Mouse (Mus musculus) induced T-regulatory cell, adult 2 months (primary cell): ENCODE results near the gene Epb41l1.
A peak's percentile ranks its signal among the peaks of the same experiment; 100 is the strongest.
"Not testable (repeated sequence)": the region's sequence is repeated elsewhere in the genome, so short reads cannot be mapped to it uniquely, and the experiment has no call there.

Source experiments
- DNase-seq: peaks from one replicate; pipeline ENCODE4 v3.0.0-alpha.2; 2012; ENCODE audit warnings: low read depth

The Epb41l1 gene

GRCm38 (mm10) chr2:156420694-156421380, at the start of gene Epb41l1:
TSS of gene Epb41l1 (plus strand) at chr2:156420909.
- DNase-seq: peak; percentile 53

- no peak for DNase-seq
Measured at GRCm38 (mm10) chr2:156376956-156377355, 43.8 kb upstream of the Epb41l1 start.

GRCm38 (mm10) chr2:156379929-156380328, 40.8 kb upstream of the Epb41l1 start:
- no peak for DNase-seq

GRCm38 (mm10) chr2:156381350-156381749, 39.4 kb upstream of the Epb41l1 start:
- DNase-seq: no peak

GRCm38 (mm10) chr2:156392461-156393154, 28.1 kb upstream of the Epb41l1 start:
- peak; percentile 83 for DNase-seq

DNA sequence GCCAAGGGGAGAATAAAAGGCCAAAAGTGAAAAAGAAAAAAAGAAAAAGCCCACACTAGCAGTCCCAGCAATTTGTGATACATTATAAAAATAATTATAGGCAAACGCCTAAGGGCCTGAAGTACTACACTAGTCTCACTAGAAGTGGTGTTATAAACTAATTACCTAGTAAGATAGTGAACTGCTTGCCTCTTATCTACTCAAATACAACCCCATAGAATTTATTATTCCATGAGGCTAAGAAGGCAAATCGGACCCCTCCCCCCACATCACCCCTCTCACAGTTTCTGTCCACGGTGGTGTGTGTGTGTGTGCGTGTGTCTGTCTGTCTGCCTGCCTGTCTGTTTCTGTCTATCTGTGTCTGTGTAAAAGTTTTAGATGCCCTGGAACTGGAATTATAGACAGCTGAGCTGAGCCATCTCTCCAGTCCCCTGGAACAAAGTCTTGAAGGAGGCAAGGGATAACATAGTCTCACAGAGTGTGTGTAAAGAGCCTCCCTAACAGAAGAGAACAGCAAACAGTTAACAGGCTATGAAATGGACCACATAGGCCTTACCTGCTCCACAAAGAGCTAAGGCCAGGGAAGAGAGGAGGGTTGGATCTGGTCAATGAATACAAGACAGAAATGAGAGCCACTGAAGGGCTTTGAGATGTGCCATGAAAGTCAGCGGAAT, 27.4 kb upstream of the Epb41l1 start:
- peak; percentile 37 for DNase-seq

DNA sequence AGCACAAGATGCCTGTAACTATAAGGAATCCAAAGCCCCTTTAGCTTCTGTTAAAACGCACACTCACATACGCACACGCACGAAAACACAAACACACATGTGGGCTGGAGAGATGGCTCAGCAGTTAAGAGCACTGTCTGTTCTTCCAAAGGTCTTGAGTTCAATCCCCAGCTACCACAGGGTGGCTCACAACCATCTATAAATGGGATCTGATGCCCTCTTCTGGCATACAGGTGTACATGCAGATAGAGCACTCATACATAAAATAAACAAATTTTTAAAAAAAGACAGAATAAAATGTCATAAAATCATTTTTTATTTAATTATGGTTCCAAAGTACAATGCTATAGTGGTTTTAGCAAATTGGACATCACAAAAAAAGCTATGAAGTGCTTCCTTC, 26.4 kb upstream of the Epb41l1 start:
- peak; percentile 55 for DNase-seq

DNA sequence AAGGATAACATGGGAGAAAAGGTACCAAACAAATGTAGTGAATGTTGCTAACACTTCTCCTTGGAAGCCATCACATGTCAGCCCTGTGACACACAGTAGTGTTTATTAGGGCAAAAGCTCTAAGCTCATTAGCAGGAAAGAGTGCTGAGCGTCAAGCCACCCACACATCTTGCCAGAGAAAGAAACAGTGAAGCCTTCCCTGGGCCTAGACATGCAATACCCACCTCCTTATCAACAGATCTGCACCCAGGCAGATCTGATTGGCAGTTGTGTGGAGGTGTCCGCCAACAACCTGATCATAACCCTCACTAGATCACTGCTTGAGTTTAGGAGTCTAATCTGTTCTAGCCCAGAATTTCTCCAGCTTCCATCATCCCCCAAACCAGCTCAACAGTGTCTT, 24.6 kb upstream of the Epb41l1 start:
- DNase-seq: no peak

- no peak for DNase-seq
Measured at GRCm38 (mm10) chr2:156397988-156398387, 22.7 kb upstream of the Epb41l1 start.

GRCm38 (mm10) chr2:156399485-156399884, 21.2 kb upstream of the Epb41l1 start:
- DNase-seq: no peak

- peak; percentile 72 for DNase-seq
Measured at GRCm38 (mm10) chr2:156401331-156401730, 19.4 kb upstream of the Epb41l1 start.

- DNase-seq: no peak
Measured at GRCm38 (mm10) chr2:156402036-156402435, 18.7 kb upstream of the Epb41l1 start.

- no peak for DNase-seq
Measured at GRCm38 (mm10) chr2:156406987-156407386, 13.7 kb upstream of the Epb41l1 start.

- no peak for DNase-seq
Measured at GRCm38 (mm10) chr2:156408168-156408567, 12.5 kb upstream of the Epb41l1 start.

DNA sequence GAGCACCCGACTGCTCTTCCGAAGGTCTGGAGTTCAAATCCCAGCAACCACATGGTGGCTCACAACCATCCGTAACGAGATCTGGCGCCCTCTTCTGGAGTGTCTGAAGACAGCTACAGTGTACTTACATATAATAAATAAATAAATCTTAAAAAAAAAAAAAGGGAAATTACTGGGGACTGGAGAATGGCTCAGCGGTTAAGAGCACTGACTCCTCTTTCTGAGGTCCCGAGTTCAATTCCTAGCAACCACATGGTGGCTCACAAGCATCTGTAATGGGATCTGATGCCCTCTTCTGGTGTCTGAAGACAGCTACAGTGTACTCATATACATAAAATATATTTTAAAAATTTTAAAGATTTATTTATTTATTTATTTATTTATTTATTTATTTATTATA, 9.4 kb upstream of the Epb41l1 start:
- not testable (repeated sequence) for DNase-seq

GRCm38 (mm10) chr2:156414996-156415395, 5.7 kb upstream of the Epb41l1 start:
- DNase-seq: no peak

GRCm38 (mm10) chr2:156415674-156416073, 5.0 kb upstream of the Epb41l1 start:
- DNase-seq: no peak

- no peak for DNase-seq
Measured at GRCm38 (mm10) chr2:156417194-156417593, 3.5 kb upstream of the Epb41l1 start.

- DNase-seq: no peak
Measured at GRCm38 (mm10) chr2:156418467-156418866, 2.2 kb upstream of the Epb41l1 start.

- no peak for DNase-seq
Measured at GRCm38 (mm10) chr2:156420327-156420693, 399 bp upstream of the Epb41l1 start.

DNA sequence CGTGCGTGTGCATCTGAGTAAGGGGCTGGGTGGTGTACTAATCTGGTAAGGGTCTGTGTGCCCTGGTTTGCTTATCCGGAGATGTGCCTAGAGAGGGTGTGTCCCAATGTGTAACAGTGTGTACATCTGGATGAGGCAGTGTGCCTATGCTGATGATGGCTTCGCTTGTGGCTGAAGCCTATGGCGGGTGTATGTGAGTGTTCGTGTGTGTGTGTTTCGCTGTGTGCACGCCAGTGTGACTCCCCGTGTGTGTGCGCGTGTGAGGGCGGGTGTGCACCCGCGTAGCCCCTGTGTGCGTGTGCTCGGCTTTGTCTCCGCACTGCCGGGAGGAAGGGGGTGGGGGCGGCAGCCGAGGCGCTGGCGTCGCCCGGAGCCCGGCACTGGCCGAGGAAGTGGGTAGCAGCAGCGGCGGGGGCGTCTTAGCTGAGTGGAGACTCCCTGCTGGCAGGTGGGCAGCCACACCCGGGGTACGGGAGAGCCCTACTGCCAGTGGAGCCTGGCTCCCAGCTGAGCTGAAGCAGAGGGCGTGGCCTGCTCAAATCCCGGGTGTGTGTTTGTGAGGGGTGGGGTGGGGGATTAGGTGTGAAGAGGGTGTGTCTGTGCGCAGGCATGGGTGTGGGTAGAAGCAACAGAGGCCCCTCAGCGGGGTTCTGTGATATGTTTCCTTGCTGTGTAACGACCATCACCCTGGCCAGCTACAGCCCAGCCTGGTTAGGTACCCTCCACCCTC, 837 bp downstream of the Epb41l1 start:
- DNase-seq: peak; percentile 46

- no peak for DNase-seq
Measured at GRCm38 (mm10) chr2:156422631-156423030, 1.9 kb downstream of the Epb41l1 start.
